Mouse (Mus musculus) forebrain, embryonic 10.5 days (tissue): ENCODE results near the gene Flnb. TPM values are rescaled to one million over a fixed set of nuclear protein-coding genes. Genes with fewer than 3 reads are reported as not detected.

Source experiments
- DNase-seq: peaks from one replicate; pipeline ENCODE4 v3.0.0-alpha.2; 2017; ENCODE audit warnings: low spot score; ENCODE audit errors: extremely low spot score
- H3K27ac ChIP-seq: fragments of 300-500 bp; sonication (generic); 2 replicates; pipeline ENCODE4 v1.5.1; 2016; ENCODE audit warnings: mild to moderate bottlenecking
- H3K27me3 ChIP-seq: fragments of 300-500 bp; sonication (generic); 2 replicates; pipeline ENCODE4 v1.6.1; 2016; ENCODE audit warnings: mild to moderate bottlenecking; ENCODE audit not compliant: poor library complexity, severe bottlenecking
- H3K36me3 ChIP-seq: fragments of 300-500 bp; sonication (generic); replicated peaks from 2 replicates; pipeline ENCODE4 v1.6.1; 2016; ENCODE audit warnings: mild to moderate bottlenecking, moderate library complexity
- H3K4me1 ChIP-seq: fragments of 300-500 bp; sonication (generic); 2 replicates; pipeline ENCODE4 v1.6.1; 2016
- H3K4me3 ChIP-seq: fragments of 300-500 bp; sonication (generic); 2 replicates; pipeline ENCODE4 v1.5.1; 2016; ENCODE audit warnings: mild to moderate bottlenecking, moderate library complexity
- H3K9me3 ChIP-seq: fragments of 300-500 bp; sonication (generic); 2 replicates; pipeline ENCODE4 v1.6.1; 2016; ENCODE audit warnings: mild to moderate bottlenecking, moderate library complexity
- WGBS: fragments of 180-500 bp; shearing (Covaris S2); methylation state at CpG from one replicate; pipeline ENCODE4 v1.1.7; 2016; 5-methylcytosine and 5-hydroxymethylcytosine counted together
- polyA plus RNA-seq: library from polyadenylated mRNA; unstranded; fragments of >200 nt; fragmentation: Nextera tagmentation; extraction: Ambion mirVana; gene quantifications from 2 replicates; pipeline ENCODE4 v1.2.1, GENCODE M21; 2016

The Flnb gene
- polyA plus RNA-seq, 1 experiment from 2014 or later, result 22.9 TPM

- no peaks in the 10 kb centered on the region for H3K9me3 ChIP-seq
- H3K4me3 ChIP-seq, result no peak overlapping the region
- 92% methylated on average over 4 of the region's 4 CpGs for WGBS
- H3K4me1 ChIP-seq, result no peaks in the 10 kb centered on the region
- DNase-seq, result no peak
- peaks cover 74% of the 10 kb centered on the region for H3K36me3 ChIP-seq
- H3K27ac ChIP-seq, result no peak overlapping the region
- H3K27me3 ChIP-seq, result no peaks in the 10 kb centered on the region
Observed at GRCm38 (mm10) chr14:7874495-7874894, 56.7 kb downstream of the Flnb start.

GRCm38 (mm10) chr14:7877957-7878356, 60.2 kb downstream of the Flnb start:
- Histone ChIP-seq H3K36me3 (peaks cover 79% of the 10 kb centered on the region), H3K27ac (no peak overlapping the region), H3K9me3 (no peaks in the 10 kb centered on the region), H3K4me1 (no peaks in the 10 kb centered on the region), H3K4me3 (no peak overlapping the region), H3K27me3 (no peaks in the 10 kb centered on the region)
- no peak for DNase-seq
- 92% methylated on average over 2 of the region's 2 CpGs for WGBS

DNA sequence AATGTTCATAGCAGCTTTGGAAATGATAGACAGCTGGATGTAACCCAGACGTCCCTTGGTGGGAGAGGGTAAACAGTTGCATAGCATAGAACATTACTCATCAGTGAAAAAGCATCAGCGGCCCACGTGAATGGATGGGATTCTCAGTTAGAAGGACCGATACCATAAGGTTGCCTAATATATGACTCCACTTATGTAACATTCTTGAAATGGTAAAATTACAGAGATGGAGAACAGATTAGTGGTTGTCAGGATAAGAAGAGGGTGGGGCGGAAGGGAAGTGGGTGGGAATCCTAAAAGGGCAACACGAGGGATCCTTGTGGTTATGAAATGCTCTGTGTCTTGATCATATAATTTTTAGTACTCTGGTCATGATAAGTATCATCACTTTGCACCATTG, 62.6 kb downstream of the Flnb start:
- 94% methylated on average over 6 of the region's 6 CpGs for WGBS
- Histone ChIP-seq H3K27me3 (no peaks in the 10 kb centered on the region), H3K36me3 (peaks cover 82% of the 10 kb centered on the region), H3K4me3 (no peak overlapping the region), H3K4me1 (no peaks in the 10 kb centered on the region), H3K27ac (no peak overlapping the region), H3K9me3 (no peaks in the 10 kb centered on the region)
- no peak for DNase-seq

DNA sequence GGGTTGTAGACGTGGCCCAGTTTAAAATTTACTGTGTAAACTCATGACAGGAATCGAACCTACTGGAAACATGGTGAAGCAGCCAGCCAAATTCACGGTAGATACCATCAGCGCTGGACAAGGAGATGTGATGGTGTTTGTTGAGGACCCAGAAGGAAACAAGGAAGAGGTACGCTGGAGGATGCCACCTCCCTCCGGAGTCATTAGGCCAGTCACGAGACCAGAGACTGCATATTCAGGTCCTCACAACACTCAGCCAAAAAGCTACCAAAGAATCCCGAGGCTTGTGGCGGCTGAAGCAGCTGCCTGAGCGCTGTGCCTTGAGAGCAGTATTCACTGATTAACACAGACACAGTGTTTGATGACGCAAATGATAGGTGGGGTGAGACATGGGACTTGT, 63.8 kb downstream of the Flnb start:
- H3K9me3 ChIP-seq, result no peaks in the 10 kb centered on the region
- H3K36me3 ChIP-seq, result peaks cover 84% of the 10 kb centered on the region
- no peaks in the 10 kb centered on the region for H3K4me1 ChIP-seq
- no peak overlapping the region for H3K27ac ChIP-seq
- no peak for DNase-seq
- H3K4me3 ChIP-seq, result no peak overlapping the region
- H3K27me3 ChIP-seq, result no peaks in the 10 kb centered on the region
- 93% methylated on average over 11 of the region's 11 CpGs for WGBS

GRCm38 (mm10) chr14:7882050-7882449, 64.3 kb downstream of the Flnb start:
- Histone ChIP-seq H3K27ac (no peak overlapping the region), H3K9me3 (no peaks in the 10 kb centered on the region), H3K4me3 (no peak overlapping the region), H3K27me3 (no peaks in the 10 kb centered on the region), H3K36me3 (peaks cover 84% of the 10 kb centered on the region), H3K4me1 (peaks cover 4% of the 10 kb centered on the region; the same call in 1 of the 2 replicates)
- WGBS, result 94% methylated on average over 8 of the region's 8 CpGs
- DNase-seq, result no peak

GRCm38 (mm10) chr14:7884158-7884557, 66.4 kb downstream of the Flnb start:
- 93% methylated on average over 1 of the region's 1 CpGs for WGBS
- Histone ChIP-seq H3K36me3 (peaks cover 91% of the 10 kb centered on the region), H3K4me3 (no peak overlapping the region)

DNA sequence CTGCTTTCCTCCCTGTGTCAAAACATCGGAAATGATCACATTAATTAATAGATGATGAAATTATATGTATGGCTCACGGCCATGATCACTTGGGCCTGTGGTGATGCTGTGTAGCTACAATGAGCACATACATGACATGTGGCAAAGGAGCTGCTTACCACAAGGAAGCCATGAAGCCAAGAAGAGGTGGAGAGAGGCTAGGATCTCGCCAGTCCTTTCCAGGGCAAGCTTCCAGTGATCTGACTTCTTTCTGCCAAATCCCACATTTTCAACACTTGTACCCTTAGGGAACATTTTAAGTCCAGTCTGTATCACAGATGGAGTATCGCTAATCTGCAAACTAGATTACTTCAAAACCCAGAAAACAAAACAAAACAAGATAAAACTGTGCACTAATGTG, 67.1 kb downstream of the Flnb start:
- Histone ChIP-seq H3K4me1 (peaks cover 23% of the 10 kb centered on the region), H3K27ac (no peak overlapping the region), H3K27me3 (no peaks in the 10 kb centered on the region), H3K36me3 (peaks cover 91% of the 10 kb centered on the region), H3K9me3 (no peaks in the 10 kb centered on the region), H3K4me3 (no peak overlapping the region)
- no peak for DNase-seq
- 89% methylated on average over 4 of the region's 4 CpGs for WGBS

More at GRCm38 (mm10) chr14:7884158-7884557, 66.4 kb downstream of the Flnb start:
- DNase-seq, result no peak
- Histone ChIP-seq H3K9me3 (no peaks in the 10 kb centered on the region), H3K4me1 (peaks cover 16% of the 10 kb centered on the region), H3K27me3 (no peaks in the 10 kb centered on the region), H3K27ac (no peak overlapping the region)

GRCm38 (mm10) chr14:7885540-7885939, 67.8 kb downstream of the Flnb start:
- 88% methylated on average over 9 of the region's 9 CpGs for WGBS
- Histone ChIP-seq H3K4me1 (peaks cover 30% of the 10 kb centered on the region), H3K9me3 (no peaks in the 10 kb centered on the region), H3K36me3 (peaks cover 88% of the 10 kb centered on the region), H3K27ac (no peak overlapping the region), H3K27me3 (no peaks in the 10 kb centered on the region), H3K4me3 (no peak overlapping the region)
- no peak for DNase-seq

DNA sequence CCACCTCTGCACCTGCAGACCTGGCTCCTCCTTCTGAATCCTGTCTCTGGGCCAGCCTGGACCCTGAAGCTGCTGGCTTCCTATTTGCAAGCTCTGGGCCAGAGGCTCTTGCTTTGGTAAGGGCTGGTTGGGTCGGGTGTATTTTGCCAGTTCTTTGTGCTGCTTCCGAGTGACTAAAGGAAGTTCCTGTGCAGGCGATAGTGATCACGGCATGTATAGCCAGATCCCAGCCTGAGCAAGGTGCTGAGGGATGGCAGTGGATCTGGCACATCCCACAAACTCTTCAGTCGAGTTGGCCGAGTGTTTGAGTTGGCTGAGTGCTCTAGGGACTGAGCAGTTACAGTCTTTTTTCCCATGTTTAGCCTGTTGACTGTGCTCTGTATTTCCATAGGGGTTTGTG, 68.3 kb downstream of the Flnb start:
- no peaks in the 10 kb centered on the region for H3K27me3 ChIP-seq
- no peak for DNase-seq
- peaks cover 90% of the 10 kb centered on the region for H3K36me3 ChIP-seq
- WGBS, result 89% methylated on average over 6 of the region's 6 CpGs
- H3K4me1 ChIP-seq, result peaks cover 32% of the 10 kb centered on the region
- no peaks in the 10 kb centered on the region for H3K9me3 ChIP-seq
- H3K27ac ChIP-seq, result no peak overlapping the region
- H3K4me3 ChIP-seq, result no peak overlapping the region

GRCm38 (mm10) chr14:7887171-7887570, 69.4 kb downstream of the Flnb start:
- Histone ChIP-seq H3K9me3 (no peaks in the 10 kb centered on the region), H3K4me3 (no peak overlapping the region), H3K27ac (no peak overlapping the region), H3K4me1 (peaks cover 32% of the 10 kb centered on the region), H3K27me3 (no peaks in the 10 kb centered on the region), H3K36me3 (peaks cover 93% of the 10 kb centered on the region)
- no peak for DNase-seq
- WGBS, result 62% methylated on average over 7 of the region's 7 CpGs

DNA sequence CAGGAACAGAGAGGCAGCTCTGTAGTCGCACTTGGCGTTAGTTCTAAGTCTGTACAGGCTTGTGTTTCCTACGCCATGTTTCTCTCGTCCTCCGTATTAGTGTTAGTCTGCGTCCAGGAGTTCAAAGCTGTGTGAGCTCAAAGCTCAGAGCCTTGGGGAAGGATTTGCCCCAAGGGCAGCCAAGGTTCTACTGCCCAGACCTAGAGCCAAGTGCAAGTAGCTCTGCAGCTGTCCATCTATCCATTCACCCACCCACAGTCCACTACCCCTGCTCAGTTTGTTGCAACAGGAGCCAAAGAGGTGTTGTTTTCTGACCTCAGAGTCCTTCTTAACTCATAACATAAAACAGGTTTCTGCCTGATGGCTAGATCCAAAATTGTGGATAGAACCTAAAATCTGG, 70.5 kb downstream of the Flnb start:
- H3K4me1 ChIP-seq, result peaks cover 32% of the 10 kb centered on the region
- H3K27me3 ChIP-seq, result no peaks in the 10 kb centered on the region
- WGBS, result 89% methylated on average over 6 of the region's 6 CpGs
- H3K9me3 ChIP-seq, result no peaks in the 10 kb centered on the region
- peaks cover 93% of the 10 kb centered on the region for H3K36me3 ChIP-seq
- no peak for DNase-seq
- no peak overlapping the region for H3K4me3 ChIP-seq
- H3K27ac ChIP-seq, result peak overlapping the region; percentile 81; the same call in 1 of the 2 replicates

DNA sequence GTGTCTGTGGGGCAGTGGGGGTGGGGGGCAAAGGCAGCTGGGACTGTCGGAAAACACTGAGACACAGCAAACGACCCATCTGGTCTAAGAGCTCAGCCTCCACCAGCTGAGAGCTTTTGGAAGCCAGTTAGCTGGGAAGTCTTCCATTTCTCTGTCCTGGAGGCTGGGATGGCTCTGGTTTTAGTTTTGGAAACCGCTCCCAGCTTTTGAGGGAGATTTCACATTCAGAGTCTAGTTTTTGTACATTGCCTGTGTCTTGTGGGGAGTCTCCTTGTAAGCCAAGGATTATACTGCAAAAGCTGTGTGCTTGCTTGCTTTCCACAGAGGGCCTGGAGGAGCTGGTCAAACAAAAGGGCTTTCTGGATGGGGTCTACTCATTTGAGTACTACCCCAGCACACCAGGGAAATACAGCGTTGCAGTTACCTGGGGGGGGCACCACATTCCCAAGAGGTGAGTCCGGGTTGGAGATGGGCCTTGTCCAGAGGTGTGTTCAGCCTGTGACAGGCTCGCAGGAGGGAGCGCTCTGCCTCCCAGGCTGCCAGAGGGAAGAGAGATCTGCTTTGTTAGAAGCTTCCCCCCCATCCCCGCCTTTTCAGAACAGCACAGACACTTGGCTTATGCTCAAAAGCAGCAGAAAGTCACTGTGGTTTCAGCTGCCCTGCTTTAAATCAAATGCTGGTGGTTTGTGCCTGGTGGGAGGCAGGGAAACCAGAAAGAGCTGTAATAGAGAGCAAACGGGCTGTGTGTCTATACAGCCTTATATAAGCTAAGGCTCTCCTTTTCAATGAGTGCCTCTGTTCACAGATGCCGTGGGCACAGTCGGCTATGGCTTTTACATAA, 71.3 kb downstream of the Flnb start:
- Histone ChIP-seq H3K4me3 (no peak overlapping the region), H3K36me3 (peaks cover 93% of the 10 kb centered on the region), H3K27me3 (no peaks in the 10 kb centered on the region), H3K9me3 (no peaks in the 10 kb centered on the region), H3K27ac (peak overlapping the region; percentile 81), H3K4me1 (peaks cover 32% of the 10 kb centered on the region)
- WGBS, result 59% methylated on average over 11 of the region's 11 CpGs
- DNase-seq, result no peak

GRCm38 (mm10) chr14:7889834-7890233, 72.1 kb downstream of the Flnb start:
- DNase-seq, result no peak
- Histone ChIP-seq H3K36me3 (peaks cover 93% of the 10 kb centered on the region), H3K27me3 (no peaks in the 10 kb centered on the region), H3K27ac (peak overlapping the region; percentile 81; the same call in 1 of the 2 replicates), H3K4me3 (no peak overlapping the region), H3K4me1 (peaks cover 32% of the 10 kb centered on the region), H3K9me3 (no peaks in the 10 kb centered on the region)
- 87% methylated on average over 9 of the region's 9 CpGs for WGBS
